Mouse (Mus musculus) heart, postnatal 0 days (tissue): ENCODE measurements around the gene Flrt1. TPM values are rescaled to one million over a fixed set of nuclear protein-coding genes. Genes with fewer than 3 reads are reported as not detected.

Experiments used
- ATAC-seq: fragments of 200-750 bp; cut with Nextera tagmentation; 2 replicates; pipeline ENCODE4 v1.8.0; 2017; ENCODE audit warnings: low read depth, moderate number of reproducible peaks, moderate library complexity; ENCODE audit not compliant: insufficient read depth
- DNase-seq: peaks from one replicate; pipeline ENCODE4 v3.0.0-alpha.2; 2016; ENCODE audit warnings: low spot score
- H3K27ac ChIP-seq: fragments of 300-500 bp; sonication (generic); 2 replicates; pipeline ENCODE4 v1.5.1; 2014; ENCODE audit warnings: low read depth, mild to moderate bottlenecking
- H3K27me3 ChIP-seq: fragments of 300-500 bp; sonication (generic); 2 replicates; pipeline ENCODE4 v1.6.1; 2014; ENCODE audit warnings: low read length, mixed read lengths; ENCODE audit not compliant: control insufficient read depth, insufficient read depth
- H3K36me3 ChIP-seq: fragments of 300-500 bp; sonication (generic); replicated peaks from 2 replicates; pipeline ENCODE4 v1.6.1; 2014; ENCODE audit warnings: low read length, mixed read lengths; ENCODE audit not compliant: control insufficient read depth, insufficient read depth
- H3K4me1 ChIP-seq: fragments of 300-500 bp; sonication (generic); 2 replicates; pipeline ENCODE4 v1.6.1; 2014; ENCODE audit warnings: antibody characterized with exemption; ENCODE audit not compliant: control insufficient read depth, insufficient read depth
- H3K4me2 ChIP-seq: fragments of 300-500 bp; sonication (generic); 2 replicates; pipeline ENCODE4 v1.6.1; 2014; ENCODE audit warnings: low read depth, mild to moderate bottlenecking, low read length, moderate library complexity
- H3K4me3 ChIP-seq: fragments of 300-500 bp; sonication (generic); 2 replicates; pipeline ENCODE4 v1.5.1; 2014; ENCODE audit warnings: low read depth, low read length
- H3K9ac ChIP-seq: fragments of 300-500 bp; sonication (generic); replicated peaks from 2 replicates; pipeline ENCODE4 v1.6.1; 2014; ENCODE audit warnings: low read depth, low read length, mixed read lengths
- H3K9me3 ChIP-seq: fragments of 300-500 bp; sonication (generic); replicated peaks from 2 replicates; pipeline ENCODE4 v1.6.1; 2016; ENCODE audit warnings: low read length; ENCODE audit not compliant: control insufficient read depth
- CTCF ChIP-seq: IDR thresholded peaks from 2 replicates; pipeline ENCODE4 v1.5.1; 2016; ENCODE audit warnings: antibody characterized with exemption, control low read depth, low read depth
- EP300 ChIP-seq: IDR thresholded peaks from 2 replicates; pipeline ENCODE4 v1.6.1; 2016; ENCODE audit warnings: antibody characterized with exemption, low read depth
- WGBS: fragments of 180-500 bp; shearing (Covaris S2); extraction: QIAGEN DNeasy Blood & Tissue Kit; methylation state at CpG from one replicate; pipeline ENCODE4 v1.1.7; 2014; 5-methylcytosine and 5-hydroxymethylcytosine counted together
- polyA plus RNA-seq: library from polyadenylated mRNA; unstranded; fragments of >200 nt; fragmentation: Nextera tagmentation; extraction: Ambion mirVana; gene quantifications from 2 replicates; pipeline ENCODE4 v1.2.1, GENCODE M21; 2015
- total RNA-seq: library from RNA; depleted of rRNA; stranded (reverse); fragments of >200 nt; gene quantifications from 2 replicates; pipeline ENCODE4 v1.2.3, GENCODE M21; 2014; ENCODE audit warnings: low replicate concordance

The Flrt1 gene
- total and polyA plus RNA-seq, 2 experiments from 2014 or later: 0.23 to 1.0 TPM

GRCm38 (mm10) chr19:7122698-7123306 is 17.3 kb upstream of the Flrt1 start:
- H3K9me3 ChIP-seq: no peaks in the 10 kb centered on the region
- H3K4me2 ChIP-seq: peak overlapping the region; percentile 45
- peak; percentile 91 for ATAC-seq
- H3K4me3 ChIP-seq: no peak overlapping the region
- no peak overlapping the region for H3K9ac ChIP-seq
- peak overlapping the region; percentile 96 for H3K27ac ChIP-seq
- H3K4me1 ChIP-seq: peaks cover 18% of the 10 kb centered on the region
- H3K27me3 ChIP-seq: no peaks in the 10 kb centered on the region
- no peaks in the 10 kb centered on the region for H3K36me3 ChIP-seq
- TF ChIP-seq EP300 (peak; percentile 41; the same call in 1 of the 2 replicates), CTCF (no peak)
- DNase-seq: peak; percentile 87
- 15% methylated on average over 10 of the region's 10 CpGs for WGBS

- peak overlapping the region; percentile 96 for H3K27ac ChIP-seq
- H3K9ac ChIP-seq: no peak overlapping the region; the same call in 1 of the 2 replicates
- peak overlapping the region; percentile 45 for H3K4me2 ChIP-seq
- H3K9me3 ChIP-seq: no peaks in the 10 kb centered on the region
- H3K36me3 ChIP-seq: no peaks in the 10 kb centered on the region
- H3K4me3 ChIP-seq: no peak overlapping the region
- DNase-seq (peak; percentile 85), ATAC-seq (peak; percentile 83)
- peaks cover 23% of the 10 kb centered on the region for H3K4me1 ChIP-seq
- TF ChIP-seq EP300: no peak
- 0 out of 2 replicates have a peak, but pooled peaks have one; percentile 11 for TF ChIP-seq CTCF
- WGBS: 16% methylated on average over 4 of the region's 4 CpGs
- no peaks in the 10 kb centered on the region for H3K27me3 ChIP-seq
These were observed 16.7 kb upstream of the Flrt1 start for GRCm38 (mm10) chr19:7122277-7122676.

- Histone ChIP-seq H3K36me3 (no peaks in the 10 kb centered on the region), H3K9me3 (no peaks in the 10 kb centered on the region), H3K4me2 (no peak overlapping the region), H3K27ac (peak overlapping the region; percentile 96), H3K4me1 (peaks cover 23% of the 10 kb centered on the region), H3K27me3 (no peaks in the 10 kb centered on the region), H3K9ac (no peak overlapping the region), H3K4me3 (no peak overlapping the region)
- ATAC-seq (no peak), DNase-seq (no peak)
- WGBS: 45% methylated on average over 11 of the region's 11 CpGs
- TF ChIP-seq EP300 (no peak), CTCF (no peak)
These were observed 15.7 kb upstream of the Flrt1 start for GRCm38 (mm10) chr19:7121252-7121651.

- H3K9me3 ChIP-seq: no peaks in the 10 kb centered on the region
- ATAC-seq (peak; percentile 19), DNase-seq (peak; percentile 68)
- H3K4me3 ChIP-seq: no peak overlapping the region
- peak overlapping the region; percentile 40; the same call in 1 of the 2 replicates for H3K27ac ChIP-seq
- peaks cover 29% of the 10 kb centered on the region for H3K4me1 ChIP-seq
- no peak for TF ChIP-seq EP300
- no peak for TF ChIP-seq CTCF
- H3K4me2 ChIP-seq: no peak overlapping the region
- H3K36me3 ChIP-seq: no peaks in the 10 kb centered on the region
- WGBS: 23% methylated on average over 8 of the region's 8 CpGs
- no peak overlapping the region for H3K9ac ChIP-seq
- no peaks in the 10 kb centered on the region for H3K27me3 ChIP-seq
These were observed 12.3 kb upstream of the Flrt1 start for GRCm38 (mm10) chr19:7117653-7118307.

GRCm38 (mm10) chr19:7117141-7117540 is 11.6 kb upstream of the Flrt1 start:
- Histone ChIP-seq H3K36me3 (no peaks in the 10 kb centered on the region), H3K9ac (no peak overlapping the region), H3K9me3 (no peaks in the 10 kb centered on the region), H3K4me3 (no peak overlapping the region), H3K27ac (no peak overlapping the region), H3K4me2 (no peak overlapping the region), H3K4me1 (peaks cover 29% of the 10 kb centered on the region), H3K27me3 (no peaks in the 10 kb centered on the region)
- TF ChIP-seq CTCF (no peak), EP300 (no peak)
- 70% methylated on average over 4 of the region's 4 CpGs for WGBS
- ATAC-seq (no peak), DNase-seq (no peak)
